Mouse (Mus musculus): ENCODE data around the gene Arhgap18.

DNA sequence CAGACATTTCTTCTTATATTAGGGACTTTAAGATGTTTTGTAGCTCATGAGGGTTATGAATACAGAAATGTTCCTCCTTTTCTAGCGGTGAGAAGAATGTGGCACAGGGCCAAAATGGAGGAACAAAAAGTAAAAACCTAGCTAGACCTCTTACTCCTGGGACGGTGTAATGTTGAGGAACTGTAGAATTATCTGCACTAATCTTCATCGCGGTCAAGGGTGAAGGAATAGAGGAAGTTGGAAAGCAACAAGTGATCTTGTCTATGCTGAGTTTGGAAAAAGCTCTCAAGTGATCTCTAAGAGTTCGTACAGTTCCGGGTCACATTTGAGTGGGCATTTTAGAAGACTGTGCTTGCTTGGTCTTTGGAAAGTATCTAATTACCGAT lies 44.1 kb downstream of the Arhgap18 start:
- TF ChIP-seq CTCF (IDR thresholded peaks at IDR 0.05; ENCODE audit: insufficient read depth, low read depth, low read length): no peak
- TF ChIP-seq POLR2A (IDR thresholded peaks at IDR 0.05; ENCODE audit: insufficient read depth, low read depth, low read length): no peak

Measured in olfactory bulb, adult 2 months (tissue).